Comparison of ENCODE assay signal across 16 mouse cellular contexts in the genomic region with DNA sequence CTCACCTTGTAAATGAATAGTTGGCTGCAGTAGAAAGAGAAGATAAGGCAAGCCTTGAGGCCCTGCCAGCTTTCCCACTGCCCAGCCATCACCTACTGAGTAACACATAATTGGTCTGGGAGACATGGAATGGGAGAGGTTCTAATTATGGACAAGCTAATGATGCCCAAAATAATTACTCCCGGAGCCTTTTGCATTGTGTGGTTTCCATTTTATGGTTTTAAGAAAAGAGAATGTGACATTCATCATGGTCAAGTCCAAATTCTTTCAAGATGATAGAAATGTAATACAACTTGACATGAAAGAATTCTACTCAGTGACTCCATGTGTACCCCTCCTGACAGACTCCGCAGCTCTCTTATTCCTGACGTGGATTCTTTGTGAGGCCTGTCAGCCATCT.
"Had no signal": no experiment of that assay in that cellular context is flagged by ENCODE, and none has a peak within 500 bp of the region (broad histone marks: within the 10 kb centered on the region; RNA-seq: fewer than 3 reads in every experiment).

No protein-coding gene starts in this region.

- DNase-seq: gastrocnemius, adult 2 months; gastrocnemius, postnatal 10 days; gastrocnemius, postnatal 25 days; heart, adult 18-20 months; heart, postnatal 10 days; heart, postnatal 4 days; kidney, adult 18-20 months; kidney, adult 9 months; kidney, postnatal 14 days; kidney, postnatal 36 days; liver; liver, embryonic 13.5 days had no signal

- ATAC-seq: hindbrain, embryonic 16.5 days; inflammation-experienced regulatory T-cells, adult 6 months; intestine, embryonic 15.5 days; intestine, postnatal 0 days had no signal
